Mouse (Mus musculus): ENCODE results near the gene Grb10. TPM values are rescaled to one million over a fixed set of nuclear protein-coding genes. Genes with fewer than 3 reads are reported as not detected.

The Grb10 gene
- polyA plus RNA-seq, 1 experiment = 0.01 TPM

- TF ChIP-seq FOSL1 (IDR thresholded peaks at IDR 0.05; ENCODE audit: insufficient read depth, low read length, poor library complexity, severe bottlenecking) (no peak), CEBPB (IDR thresholded peaks at IDR 0.05; ENCODE audit: low read depth) (no peak), MYOD1 (IDR thresholded peaks at IDR 0.05; ENCODE audit: control insufficient read depth, insufficient read length, low read depth) (no peak), USF1 (IDR thresholded peaks at IDR 0.05; ENCODE audit: low read depth) (no peak), MYOG (IDR thresholded peaks at IDR 0.05; ENCODE audit: control insufficient read depth, extremely low read depth, insufficient read length) (no peak), MAX (IDR thresholded peaks at IDR 0.05) (no peak)
- no peak overlapping the region for H3K4me3 ChIP-seq (ENCODE audit: insufficient read depth, poor library complexity, severe bottlenecking)
- no peaks in the 10 kb centered on the region for H3K27me3 ChIP-seq (ENCODE audit: control insufficient read depth, insufficient read depth, insufficient read length)
- H3K36me3 ChIP-seq (ENCODE audit: control insufficient read depth, insufficient read depth) = no peaks in the 10 kb centered on the region
- H3ac ChIP-seq (ENCODE audit: control insufficient read depth, insufficient read length, low read depth) = no peak overlapping the region
- no peaks in the 10 kb centered on the region for H3K79me3 ChIP-seq (ENCODE audit: low read depth)
- H3K79me2 ChIP-seq (ENCODE audit: control insufficient read depth, insufficient read depth) = no peaks in the 10 kb centered on the region
Observed at GRCm38 (mm10) chr11:11966220-11966619, 72.3 kb downstream of the Grb10 start.

GRCm38 (mm10) chr11:11965501-11966125, 72.9 kb downstream of the Grb10 start:
- no peaks in the 10 kb centered on the region for H3K36me3 ChIP-seq (ENCODE audit: control insufficient read depth, insufficient read depth)
- H3ac ChIP-seq (ENCODE audit: control insufficient read depth, insufficient read length, low read depth) = no peak overlapping the region
- no peaks in the 10 kb centered on the region for H3K27me3 ChIP-seq (ENCODE audit: control insufficient read depth, insufficient read depth, insufficient read length)
- H3K4me3 ChIP-seq (ENCODE audit: insufficient read depth, poor library complexity, severe bottlenecking) = no peak overlapping the region
- no peak for TF ChIP-seq MYOG (IDR thresholded peaks at IDR 0.05; ENCODE audit: control insufficient read depth, extremely low read depth, insufficient read length)
- H3K79me3 ChIP-seq (ENCODE audit: low read depth) = no peaks in the 10 kb centered on the region
- no peaks in the 10 kb centered on the region for H3K79me2 ChIP-seq (ENCODE audit: control insufficient read depth, insufficient read depth)

GRCm38 (mm10) chr11:11964729-11965128, 73.8 kb downstream of the Grb10 start:
- Histone ChIP-seq H3K4me3 (ENCODE audit: insufficient read depth, poor library complexity, severe bottlenecking) (no peak overlapping the region), H3K36me3 (ENCODE audit: control insufficient read depth, insufficient read depth) (no peaks in the 10 kb centered on the region), H3ac (ENCODE audit: control insufficient read depth, insufficient read length, low read depth) (no peak overlapping the region), H3K27me3 (ENCODE audit: control insufficient read depth, insufficient read depth, insufficient read length) (no peaks in the 10 kb centered on the region), H3K79me2 (ENCODE audit: control insufficient read depth, insufficient read depth) (no peaks in the 10 kb centered on the region), H3K79me3 (ENCODE audit: low read depth) (no peaks in the 10 kb centered on the region)
- TF ChIP-seq MAX (IDR thresholded peaks at IDR 0.05) (no peak), CEBPB (IDR thresholded peaks at IDR 0.05; ENCODE audit: low read depth) (no peak), MYOG (IDR thresholded peaks at IDR 0.05; ENCODE audit: control insufficient read depth, extremely low read depth, insufficient read length) (no peak), MYOD1 (IDR thresholded peaks at IDR 0.05; ENCODE audit: control insufficient read depth, insufficient read length, low read depth) (no peak), USF1 (IDR thresholded peaks at IDR 0.05; ENCODE audit: low read depth) (no peak), FOSL1 (IDR thresholded peaks at IDR 0.05; ENCODE audit: insufficient read depth, low read length, poor library complexity, severe bottlenecking) (no peak), CTCF (IDR thresholded peaks at IDR 0.05; ENCODE audit: control insufficient read depth, insufficient read depth, insufficient read length) (no peak)

GRCm38 (mm10) chr11:11963587-11963986, 74.9 kb downstream of the Grb10 start:
- TF ChIP-seq FOSL1 (IDR thresholded peaks at IDR 0.05; ENCODE audit: insufficient read depth, low read length, poor library complexity, severe bottlenecking) = no peak

GRCm38 (mm10) chr11:11963065-11963464, 75.4 kb downstream of the Grb10 start:
- Histone ChIP-seq H3K36me3 (ENCODE audit: control insufficient read depth, insufficient read depth) (no peaks in the 10 kb centered on the region), H3K27me3 (ENCODE audit: control insufficient read depth, insufficient read depth, insufficient read length) (no peaks in the 10 kb centered on the region), H3ac (ENCODE audit: control insufficient read depth, insufficient read length, low read depth) (no peak overlapping the region), H3K79me3 (ENCODE audit: low read depth) (no peaks in the 10 kb centered on the region), H3K4me3 (ENCODE audit: insufficient read depth, poor library complexity, severe bottlenecking) (no peak overlapping the region), H3K79me2 (ENCODE audit: control insufficient read depth, insufficient read depth) (no peaks in the 10 kb centered on the region)
- TF ChIP-seq MYOG (IDR thresholded peaks at IDR 0.05; ENCODE audit: control insufficient read depth, extremely low read depth, insufficient read length) = no peak
- no peak for TF ChIP-seq MYOD1 (IDR thresholded peaks at IDR 0.05; ENCODE audit: control insufficient read depth, insufficient read length, low read depth)
- TF ChIP-seq USF1 (IDR thresholded peaks at IDR 0.05; ENCODE audit: low read depth) = no peak
- TF ChIP-seq CEBPB (IDR thresholded peaks at IDR 0.05; ENCODE audit: low read depth) = no peak
- no peak for TF ChIP-seq FOSL1 (IDR thresholded peaks at IDR 0.05; ENCODE audit: insufficient read depth, low read length, poor library complexity, severe bottlenecking)
- TF ChIP-seq CTCF (IDR thresholded peaks at IDR 0.05; ENCODE audit: control insufficient read depth, insufficient read depth, insufficient read length) = no peak
- no peak for TF ChIP-seq MAX (IDR thresholded peaks at IDR 0.05)

More at GRCm38 (mm10) chr11:11963587-11963986, 74.9 kb downstream of the Grb10 start:
- no peaks in the 10 kb centered on the region for H3K79me3 ChIP-seq (ENCODE audit: low read depth)
- no peak overlapping the region for H3K4me3 ChIP-seq (ENCODE audit: insufficient read depth, poor library complexity, severe bottlenecking)
- H3K27me3 ChIP-seq (ENCODE audit: control insufficient read depth, insufficient read depth, insufficient read length) = no peaks in the 10 kb centered on the region
- H3K36me3 ChIP-seq (ENCODE audit: control insufficient read depth, insufficient read depth) = no peaks in the 10 kb centered on the region
- H3K79me2 ChIP-seq (ENCODE audit: control insufficient read depth, insufficient read depth) = no peaks in the 10 kb centered on the region
- no peak overlapping the region for H3ac ChIP-seq (ENCODE audit: control insufficient read depth, insufficient read length, low read depth)

GRCm38 (mm10) chr11:11962629-11962954, 75.9 kb downstream of the Grb10 start:
- H3K27me3 ChIP-seq (ENCODE audit: control insufficient read depth, insufficient read depth, insufficient read length) = no peaks in the 10 kb centered on the region
- no peaks in the 10 kb centered on the region for H3K36me3 ChIP-seq (ENCODE audit: control insufficient read depth, insufficient read depth)

More at GRCm38 (mm10) chr11:11962629-11962954, 75.9 kb downstream of the Grb10 start:
- H3ac ChIP-seq (ENCODE audit: control insufficient read depth, insufficient read length, low read depth) = no peak overlapping the region
- no peaks in the 10 kb centered on the region for H3K79me2 ChIP-seq (ENCODE audit: control insufficient read depth, insufficient read depth)
- H3K79me3 ChIP-seq (ENCODE audit: low read depth) = no peaks in the 10 kb centered on the region
- TF ChIP-seq USF1 (IDR thresholded peaks at IDR 0.05; ENCODE audit: low read depth) = no peak
- no peak for TF ChIP-seq FOSL1 (IDR thresholded peaks at IDR 0.05; ENCODE audit: insufficient read depth, low read length, poor library complexity, severe bottlenecking)
- no peak for TF ChIP-seq MYOG (IDR thresholded peaks at IDR 0.05; ENCODE audit: control insufficient read depth, extremely low read depth, insufficient read length)
- TF ChIP-seq CTCF (IDR thresholded peaks at IDR 0.05; ENCODE audit: control insufficient read depth, insufficient read depth, insufficient read length) = no peak
- no peak for TF ChIP-seq MYOD1 (IDR thresholded peaks at IDR 0.05; ENCODE audit: control insufficient read depth, insufficient read length, low read depth)
- no peak for TF ChIP-seq CEBPB (IDR thresholded peaks at IDR 0.05; ENCODE audit: low read depth)
- TF ChIP-seq MAX (IDR thresholded peaks at IDR 0.05) = no peak
- H3K4me3 ChIP-seq (ENCODE audit: insufficient read depth, poor library complexity, severe bottlenecking) = no peak overlapping the region

Data from C2C12 (cell line).